Mouse (Mus musculus) kidney, embryonic 14.5 days (tissue): ENCODE results near the gene Atp2c1. TPM values are rescaled to one million over a fixed set of nuclear protein-coding genes. Genes with fewer than 3 reads are reported as not detected.

Source experiments
- ATAC-seq: fragments of 200-750 bp; cut with Nextera tagmentation; 2 replicates; pipeline ENCODE4 v1.8.0; 2017; ENCODE audit warnings: moderate number of reproducible peaks, mild to moderate bottlenecking, moderate TSS enrichment, moderate library complexity; ENCODE audit not compliant: low FRiP score, low TSS enrichment
- H3K27ac ChIP-seq: fragments of 300-500 bp; sonication (generic); 2 replicates; pipeline ENCODE4 v1.5.1; 2014; ENCODE audit warnings: low read depth, mild to moderate bottlenecking, low read length, moderate library complexity, mixed read lengths
- H3K27me3 ChIP-seq: fragments of 300-500 bp; sonication (generic); 2 replicates; pipeline ENCODE4 v1.6.1; 2014; ENCODE audit warnings: mild to moderate bottlenecking, low read length; ENCODE audit not compliant: control insufficient read depth, insufficient read depth
- H3K36me3 ChIP-seq: fragments of 300-500 bp; sonication (generic); 2 replicates; pipeline ENCODE4 v1.6.1; 2014; ENCODE audit warnings: low read length, mixed read lengths; ENCODE audit not compliant: control insufficient read depth, insufficient read depth
- H3K4me1 ChIP-seq: fragments of 300-500 bp; sonication (generic); 2 replicates; pipeline ENCODE4 v1.6.1; 2014; ENCODE audit warnings: low read length, mixed read lengths; ENCODE audit not compliant: control insufficient read depth, insufficient read depth
- H3K4me2 ChIP-seq: fragments of 300-500 bp; sonication (generic); replicated peaks from 2 replicates; pipeline ENCODE4 v1.6.1; 2014; ENCODE audit warnings: low read depth, mild to moderate bottlenecking, low read length
- H3K4me3 ChIP-seq: fragments of 300-500 bp; sonication (generic); 2 replicates; pipeline ENCODE4 v1.5.1; 2014; ENCODE audit warnings: mild to moderate bottlenecking, low read length
- H3K9ac ChIP-seq: fragments of 300-500 bp; sonication (generic); 2 replicates; pipeline ENCODE4 v1.6.1; 2014; ENCODE audit warnings: low read depth, mild to moderate bottlenecking, low read length, moderate library complexity
- H3K9me3 ChIP-seq: fragments of 300-500 bp; sonication (generic); 2 replicates; pipeline ENCODE4 v1.6.1; 2016; ENCODE audit warnings: low read length; ENCODE audit not compliant: control insufficient read depth
- WGBS: fragments of 180-500 bp; shearing (Covaris S2); extraction: QIAGEN DNeasy Blood & Tissue Kit; methylation state at CpG from one replicate; pipeline ENCODE4 v1.1.7; 2014; 5-methylcytosine and 5-hydroxymethylcytosine counted together
- polyA plus RNA-seq: library from polyadenylated mRNA; unstranded; fragments of >200 nt; fragmentation: Nextera tagmentation; extraction: Ambion mirVana; gene quantifications from 2 replicates; pipeline ENCODE4 v1.2.1, GENCODE M21; 2014

Gene Atp2c1
- polyA plus RNA-seq = 33.7 and 62.9 TPM in 2 replicates

GRCm38 (mm10) chr9:105527219-105527618 lies at the start of gene Atp2c1:
TSS of gene Atp2c1 (minus strand) at chr9:105527319.
- no peak for ATAC-seq
- no peak within 1 kb of the TSS for H3K27ac ChIP-seq
- H3K4me1 ChIP-seq = no peaks in the 10 kb centered on the region
- no peaks in the 10 kb centered on the region for H3K9me3 ChIP-seq
- H3K4me2 ChIP-seq = no peak within 1 kb of the TSS
- H3K36me3 ChIP-seq = no peaks in the 10 kb centered on the region
- 93% methylated on average over 12 of the region's 12 CpGs for WGBS
- H3K4me3 ChIP-seq = no peak within 1 kb of the TSS
- H3K9ac ChIP-seq = no peak within 1 kb of the TSS
- H3K27me3 ChIP-seq = no peaks in the 10 kb centered on the region

DNA sequence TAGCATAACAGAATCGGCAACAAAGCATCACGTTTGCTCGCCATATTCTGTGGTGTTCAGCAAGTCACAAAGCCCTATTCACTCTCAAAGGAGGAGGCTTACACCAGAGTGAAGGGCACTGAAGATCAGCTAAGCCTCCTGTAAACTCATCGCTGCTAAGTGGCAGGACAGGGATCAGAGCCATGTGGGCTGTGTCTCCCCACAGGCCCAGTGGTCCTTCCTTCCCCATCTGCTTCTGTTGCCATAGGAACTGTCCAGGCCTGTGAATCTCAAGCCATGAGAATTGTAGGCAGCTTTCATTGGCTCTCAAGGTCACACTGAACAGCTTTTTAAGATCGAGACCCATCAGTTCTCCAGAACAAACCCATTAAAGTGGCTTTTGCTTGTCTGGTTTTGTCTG lies 30.3 kb upstream of the Atp2c1 start:
- ATAC-seq = no peak
- WGBS = 91% methylated on average over 5 of the region's 5 CpGs
- H3K27me3 ChIP-seq = no peaks in the 10 kb centered on the region
- H3K4me1 ChIP-seq = 0 out of 2 replicates have a peak, but pooled peaks cover 6% of the 10 kb centered on the region
- H3K9ac ChIP-seq = no peak overlapping the region
- no peak overlapping the region for H3K4me3 ChIP-seq
- H3K9me3 ChIP-seq = no peaks in the 10 kb centered on the region
- no peaks in the 10 kb centered on the region for H3K36me3 ChIP-seq
- H3K4me2 ChIP-seq = no peak overlapping the region
- no peak overlapping the region for H3K27ac ChIP-seq

- H3K4me2 ChIP-seq = no peak overlapping the region
- no peaks in the 10 kb centered on the region for H3K27me3 ChIP-seq
- H3K4me3 ChIP-seq = no peak overlapping the region
- H3K36me3 ChIP-seq = no peaks in the 10 kb centered on the region
- peak; percentile 53; the same call in 1 of the 2 replicates for ATAC-seq
- no peak overlapping the region for H3K27ac ChIP-seq
- 0 out of 2 replicates have a peak, but pooled peaks cover 6% of the 10 kb centered on the region for H3K4me1 ChIP-seq
- WGBS = 53% methylated on average over 8 of the region's 8 CpGs
- H3K9me3 ChIP-seq = no peaks in the 10 kb centered on the region
- H3K9ac ChIP-seq = no peak overlapping the region
These were observed 29.1 kb upstream of the Atp2c1 start for GRCm38 (mm10) chr9:105556141-105556735.

DNA sequence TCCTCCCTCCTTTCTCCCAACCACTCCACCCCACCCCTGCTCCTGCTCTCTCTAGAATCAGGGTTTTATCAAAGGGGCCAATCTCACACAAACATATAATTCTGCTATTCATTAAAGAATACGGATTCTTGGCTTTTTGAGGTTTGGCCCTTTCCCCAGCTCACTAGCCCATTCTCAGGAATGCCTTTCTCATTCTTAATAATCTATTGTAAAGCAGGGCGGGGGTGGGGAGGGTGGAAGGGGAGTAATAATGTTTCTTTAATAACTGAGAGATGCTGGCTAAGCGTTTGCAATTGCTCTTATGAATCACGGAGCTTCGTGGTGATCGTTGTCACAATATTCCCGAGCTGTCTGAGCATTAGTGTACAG lies 27.3 kb upstream of the Atp2c1 start:
- whole genome bisulfite sequencing = 56% methylated on average over 7 of the region's 7 CpGs
- H3K27me3 ChIP-seq = no peaks in the 10 kb centered on the region
- ATAC-seq = no peak
- 0 out of 2 replicates have a peak, but pooled peaks cover 6% of the 10 kb centered on the region for H3K4me1 ChIP-seq
- H3K4me2 ChIP-seq = peak overlapping the region; percentile 35
- no peaks in the 10 kb centered on the region for H3K9me3 ChIP-seq
- no peak overlapping the region for H3K9ac ChIP-seq
- H3K4me3 ChIP-seq = peak overlapping the region; percentile 17; the same call in 1 of the 2 replicates
- no peak overlapping the region for H3K27ac ChIP-seq
- H3K36me3 ChIP-seq = no peaks in the 10 kb centered on the region

GRCm38 (mm10) chr9:105553629-105554438 lies 26.7 kb upstream of the Atp2c1 start:
- H3K36me3 ChIP-seq = no peaks in the 10 kb centered on the region
- no peaks in the 10 kb centered on the region for H3K9me3 ChIP-seq
- peak overlapping the region; percentile 35 for H3K4me2 ChIP-seq
- peak overlapping the region; percentile 17; the same call in 1 of the 2 replicates for H3K4me3 ChIP-seq
- H3K4me1 ChIP-seq = 0 out of 2 replicates have a peak, but pooled peaks cover 6% of the 10 kb centered on the region
- ATAC-seq = 0 out of 2 replicates have a peak, but pooled peaks have one; percentile 41
- peak overlapping the region; percentile 47; the same call in 1 of the 2 replicates for H3K27ac ChIP-seq
- H3K27me3 ChIP-seq = no peaks in the 10 kb centered on the region
- 9% methylated on average over 24 of the region's 24 CpGs for WGBS
- H3K9ac ChIP-seq = no peak overlapping the region; the same call in 1 of the 2 replicates

- Histone ChIP-seq H3K4me1 (0 out of 2 replicates have a peak, but pooled peaks cover 8% of the 10 kb centered on the region), H3K4me2 (no peak overlapping the region), H3K9ac (no peak overlapping the region), H3K36me3 (no peaks in the 10 kb centered on the region), H3K4me3 (no peak overlapping the region), H3K27me3 (no peaks in the 10 kb centered on the region), H3K27ac (no peak overlapping the region), H3K9me3 (no peaks in the 10 kb centered on the region)
- 29% methylated on average over 4 of the region's 4 CpGs for WGBS
- no peak for ATAC-seq
These were observed 24.3 kb upstream of the Atp2c1 start for GRCm38 (mm10) chr9:105551407-105551806.

DNA sequence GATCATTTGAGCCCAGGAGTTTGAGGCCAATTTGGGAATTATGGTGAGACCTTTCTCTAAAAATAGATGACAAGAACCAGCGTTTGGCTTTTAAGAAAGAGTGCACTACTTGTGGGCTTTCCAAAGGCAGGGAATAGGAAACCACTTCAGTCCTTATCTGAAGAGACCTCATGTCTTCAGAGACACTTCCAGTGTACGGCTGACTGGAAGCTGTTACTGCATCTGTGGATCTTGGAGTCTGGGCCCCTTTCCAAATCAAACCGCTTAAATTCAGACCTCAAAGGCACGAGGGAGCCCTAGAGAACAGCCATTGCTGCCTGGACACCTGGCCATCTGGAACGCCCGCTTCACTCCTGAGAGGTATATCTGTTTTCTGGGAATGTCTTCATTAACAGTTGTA lies 22.0 kb upstream of the Atp2c1 start:
- Histone ChIP-seq H3K4me3 (no peak overlapping the region), H3K4me2 (no peak overlapping the region), H3K9ac (no peak overlapping the region), H3K9me3 (no peaks in the 10 kb centered on the region), H3K4me1 (0 out of 2 replicates have a peak, but pooled peaks cover 4% of the 10 kb centered on the region), H3K36me3 (no peaks in the 10 kb centered on the region), H3K27ac (no peak overlapping the region), H3K27me3 (no peaks in the 10 kb centered on the region)
- WGBS = 61% methylated on average over 6 of the region's 6 CpGs
- ATAC-seq = 0 out of 2 replicates have a peak, but pooled peaks have one; percentile 15

DNA sequence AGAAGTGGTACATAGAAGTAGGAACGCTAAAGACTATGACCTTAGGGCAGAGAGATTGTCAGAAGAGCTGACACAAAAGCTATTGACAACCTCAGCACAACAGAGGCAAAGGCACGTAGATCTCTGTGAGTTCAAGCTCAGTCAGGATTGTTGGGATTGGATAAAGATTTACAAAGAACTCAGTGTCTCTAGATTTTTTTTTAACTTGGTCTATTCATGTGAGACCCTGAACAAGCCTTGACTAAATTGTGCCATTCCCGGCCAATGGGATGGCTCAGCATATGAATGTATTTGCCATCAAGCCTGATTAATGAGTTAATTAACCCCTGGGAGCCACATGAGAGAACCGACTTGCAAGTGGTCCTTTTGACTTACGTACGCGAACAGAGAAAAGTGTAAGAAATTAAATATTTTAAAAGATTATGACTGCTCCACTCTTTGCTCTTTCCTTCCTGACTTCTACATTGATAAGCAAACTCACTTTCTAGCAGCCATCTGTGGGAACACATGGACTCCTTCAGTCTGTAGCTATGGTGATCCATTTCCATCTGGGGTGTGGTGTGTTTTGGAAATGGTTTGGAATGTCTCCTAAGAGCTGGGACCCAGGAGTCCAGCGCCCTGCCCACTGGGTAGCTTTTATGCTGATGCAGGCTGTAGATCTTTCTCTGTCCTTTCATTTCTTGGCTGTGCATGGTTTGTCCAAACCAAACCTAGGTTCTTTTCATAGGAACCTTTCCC lies 17.1 kb upstream of the Atp2c1 start:
- H3K9ac ChIP-seq = no peak overlapping the region
- no peaks in the 10 kb centered on the region for H3K9me3 ChIP-seq
- WGBS = 80% methylated on average over 8 of the region's 8 CpGs
- H3K4me3 ChIP-seq = no peak overlapping the region
- H3K27ac ChIP-seq = no peak overlapping the region
- no peak for ATAC-seq
- H3K4me2 ChIP-seq = no peak overlapping the region
- H3K4me1 ChIP-seq = 0 out of 2 replicates have a peak, but pooled peaks cover 3% of the 10 kb centered on the region
- H3K27me3 ChIP-seq = no peaks in the 10 kb centered on the region
- no peaks in the 10 kb centered on the region for H3K36me3 ChIP-seq
